ENCODE assay signal across 8 mouse cellular contexts in genomic region chr11:75169405-75170080, GRCm38 (mm10). TPM values are rescaled to one million over a fixed set of nuclear protein-coding genes. Genes with fewer than 3 reads are reported as not detected.
DNase-seq lines count a peak whose midpoint lies in the region; ATAC-seq and TF ChIP-seq lines count a peak whose summit lies in the region.

Gene Hic1, minus strand, starts transcription at chr11:75169519.

- peaks cover 47% of the 10 kb centered on the region for H3K9me3 ChIP-seq in erythroblast, embryonic 14.5 days (ENCODE audit: control insufficient read depth, low read length)
- no peaks in the 10 kb centered on the region for H3K9me3 ChIP-seq in E14TG2a.4 (ENCODE audit: low read length)
- no peaks in the 10 kb centered on the region for H3K9me3 ChIP-seq in embryonic facial prominence, embryonic 15.5 days (replicated peaks)
- H3K9me3 ChIP-seq in hindbrain, embryonic 13.5 days, result no peaks in the 10 kb centered on the region
- no peaks in the 10 kb centered on the region for H3K9me3 ChIP-seq in midbrain, embryonic 10.5 days (replicated peaks)

- no peak for ATAC-seq in erythroblast, adult 5-6 weeks (replicated peaks; ENCODE audit: low FRiP score, poor library complexity, severe bottlenecking)
- ATAC-seq in embryonic facial prominence, embryonic 15.5 days (ENCODE audit: insufficient number of reproducible peaks, low FRiP score, low TSS enrichment, low read depth), result no peak
- no peak for ATAC-seq in hindbrain, embryonic 13.5 days (ENCODE audit: low FRiP score)

- H3K36me3 ChIP-seq in erythroblast, embryonic 14.5 days (ENCODE audit: control insufficient read depth), result no peaks in the 10 kb centered on the region; the same call in 1 of the 2 replicates
- H3K36me3 ChIP-seq in E14TG2a.4 (ENCODE audit: insufficient read depth, low read length), result no peaks in the 10 kb centered on the region
- peaks cover 3% of the 10 kb centered on the region; the same call in 1 of the 2 replicates for H3K36me3 ChIP-seq in embryonic facial prominence, embryonic 15.5 days
- no peaks in the 10 kb centered on the region for H3K36me3 ChIP-seq in hindbrain, embryonic 13.5 days
- H3K36me3 ChIP-seq in midbrain, embryonic 10.5 days, result no peaks in the 10 kb centered on the region

- peak within 1 kb of the TSS; percentile 55 for H3K9ac ChIP-seq in embryonic facial prominence, embryonic 15.5 days
- peak within 1 kb of the TSS; percentile 69 for H3K9ac ChIP-seq in hindbrain, embryonic 13.5 days

- peak within 1 kb of the TSS; percentile 96 for H3K4me2 ChIP-seq in embryonic facial prominence, embryonic 15.5 days (replicated peaks)
- H3K4me2 ChIP-seq in hindbrain, embryonic 13.5 days, result peak within 1 kb of the TSS; percentile 83

- H3K4me1 ChIP-seq in erythroblast, embryonic 14.5 days (ENCODE audit: control insufficient read depth), result peaks cover 73% of the 10 kb centered on the region
- H3K4me1 ChIP-seq in E14TG2a.4 (replicated peaks; ENCODE audit: low read depth, low read length), result peaks cover 66% of the 10 kb centered on the region
- H3K4me1 ChIP-seq in embryonic facial prominence, embryonic 15.5 days, result peaks cover 93% of the 10 kb centered on the region
- peaks cover 86% of the 10 kb centered on the region for H3K4me1 ChIP-seq in hindbrain, embryonic 13.5 days (replicated peaks)
- peaks cover 91% of the 10 kb centered on the region for H3K4me1 ChIP-seq in midbrain, embryonic 10.5 days

- DNase-seq in midbrain, embryonic 10.5 days (ENCODE audit: low spot score), result peak; percentile 23
- DNase-seq in frontal cortex, postnatal 14 days (ENCODE audit: low spot score in 2 of 2), result no peak
- no peak for DNase-seq in urinary bladder, adult 18-20 months (ENCODE audit: low spot score in 2 of 2)

- no peak for TF ChIP-seq CTCF in E14TG2a.4 (conservative IDR thresholded peaks at IDR 0.05; ENCODE audit: low read length)

- H3K4me3 ChIP-seq in erythroblast, embryonic 14.5 days (replicated peaks), result peak within 1 kb of the TSS; percentile 48
- H3K4me3 ChIP-seq in E14TG2a.4 (replicated peaks; ENCODE audit: low read length), result peak within 1 kb of the TSS; percentile 79
- H3K4me3 ChIP-seq in embryonic facial prominence, embryonic 15.5 days (replicated peaks), result peak within 1 kb of the TSS; percentile 64
- peak within 1 kb of the TSS; percentile 48 for H3K4me3 ChIP-seq in hindbrain, embryonic 13.5 days
- H3K4me3 ChIP-seq in midbrain, embryonic 10.5 days, result peak within 1 kb of the TSS; percentile 58

- peak within 1 kb of the TSS; percentile 65 for H3K27ac ChIP-seq in embryonic facial prominence, embryonic 15.5 days (replicated peaks)
- H3K27ac ChIP-seq in hindbrain, embryonic 13.5 days, result peak within 1 kb of the TSS; percentile 63; the same call in 1 of the 2 replicates
- H3K27ac ChIP-seq in midbrain, embryonic 10.5 days (replicated peaks), result peak within 1 kb of the TSS; percentile 13; the same call in 1 of the 2 replicates

- WGBS in embryonic facial prominence, embryonic 15.5 days, result 5% methylated on average over 23 of the region's 23 CpGs
- WGBS in hindbrain, embryonic 13.5 days, result 4% methylated on average over 23 of the region's 23 CpGs
- WGBS in midbrain, embryonic 10.5 days, result 5% methylated on average over 23 of the region's 23 CpGs

- H3K27me3 ChIP-seq in erythroblast, embryonic 14.5 days (ENCODE audit: control insufficient read depth), result peaks cover 99% of the 10 kb centered on the region
- H3K27me3 ChIP-seq in E14TG2a.4 (ENCODE audit: insufficient read depth, low read length), result peaks cover 93% of the 10 kb centered on the region
- peaks cover 96% of the 10 kb centered on the region for H3K27me3 ChIP-seq in embryonic facial prominence, embryonic 15.5 days
- peaks cover 76% of the 10 kb centered on the region for H3K27me3 ChIP-seq in hindbrain, embryonic 13.5 days
- H3K27me3 ChIP-seq in midbrain, embryonic 10.5 days (ENCODE audit: low read depth, poor library complexity, severe bottlenecking), result peaks cover 94% of the 10 kb centered on the region

RNA-seq across cellular contexts. Expression of gene Hic1, which starts in this region (rescaled TPM):
- polyA plus RNA-seq in erythroblast, embryonic 14.5 days (2012), result 0.02 and 0.06 TPM in 2 replicates
- not detected in 2 replicates for total RNA-seq in erythroblast, adult 5-6 weeks (2015; ENCODE audit: low replicate concordance)
- total RNA-seq in erythroblast, adult 5-6 weeks (2017; ENCODE audit: low replicate concordance), result not detected in 2 replicates
- polyA plus RNA-seq in embryonic facial prominence, embryonic 15.5 days (2015; fragmentation: Nextera tagmentation; extraction: Ambion mirVana), result 17.7 and 19.8 TPM in 2 replicates
- polyA plus RNA-seq in hindbrain, embryonic 13.5 days (2015; fragmentation: Nextera tagmentation; extraction: Ambion mirVana), result 3.4 TPM in 2 replicates
- 0.32 and 0.57 TPM in 2 replicates for polyA plus RNA-seq in midbrain, embryonic 10.5 days (2016; fragmentation: Nextera tagmentation; extraction: Ambion mirVana)

Comparison
In these comparisons a context has a peak if more than half of its experiments do, and no peak if none do; other contexts are left out.
1. Peak in DNase-seq, H3K4me3 ChIP-seq and H3K27ac ChIP-seq in midbrain, embryonic 10.5 days; RNA of the gene not detected or under 1 TPM.
2. H3K27ac ChIP-seq: peak in every context shown above with its lines; median percentile 65 in embryonic facial prominence, embryonic 15.5 days; 63 in hindbrain, embryonic 13.5 days; 13 in midbrain, embryonic 10.5 days.